19 mouse cellular contexts compared by ENCODE assay signal in genomic region chr6:51301831-51302230, GRCm38 (mm10).
"Had no signal": no experiment of that assay in that cellular context is flagged by ENCODE, and none has a peak within 500 bp of the region (broad histone marks: within the 10 kb centered on the region; RNA-seq: fewer than 3 reads in every experiment).

No protein-coding gene starts in this region.

- H3K9me3 ChIP-seq: liver, embryonic 15.5 days; lung, embryonic 15.5 days; midbrain, embryonic 15.5 days; neural tube, embryonic 12.5 days had no signal

- H3K27me3 ChIP-seq: liver, embryonic 15.5 days; lung, embryonic 15.5 days; midbrain, embryonic 13.5 days; midbrain, embryonic 15.5 days; neural tube, embryonic 12.5 days had no signal

- H3K9ac ChIP-seq: liver, embryonic 15.5 days; lung, embryonic 15.5 days; midbrain, embryonic 13.5 days; midbrain, embryonic 15.5 days; neural tube, embryonic 12.5 days had no signal

- ATAC-seq: lung, postnatal 0 days; midbrain, embryonic 13.5 days; midbrain, embryonic 15.5 days had no signal

- H3K4me2 ChIP-seq: liver, embryonic 15.5 days; lung, embryonic 15.5 days; midbrain, embryonic 11.5 days; midbrain, embryonic 13.5 days; midbrain, embryonic 15.5 days; neural tube, embryonic 12.5 days had no signal

- H3K4me3 ChIP-seq: liver, embryonic 15.5 days; lung, embryonic 15.5 days; midbrain, embryonic 13.5 days; midbrain, embryonic 15.5 days; neural tube, embryonic 12.5 days had no signal

- H3K27ac ChIP-seq: liver, embryonic 15.5 days; lung, embryonic 15.5 days; macrophage; midbrain, embryonic 13.5 days; midbrain, embryonic 15.5 days; neural tube, embryonic 12.5 days had no signal

- H3K36me3 ChIP-seq: liver, embryonic 15.5 days; lung, embryonic 15.5 days; midbrain, embryonic 13.5 days; midbrain, embryonic 15.5 days; neural tube, embryonic 12.5 days had no signal

- DNase-seq: lung, adult 2 months; lung, postnatal 14 days; lung, postnatal 36 days; retina, postnatal 1 day; right cerebral cortex, adult 18-20 months; right cerebral cortex, postnatal 25 days; right cerebral cortex, postnatal 4 days; spleen, adult 18-20 months; thymus, adult 2 months; thymus, postnatal 25 days; thymus, postnatal 4 days had no signal

- H3K4me1 ChIP-seq: lung, embryonic 15.5 days; midbrain, embryonic 13.5 days; midbrain, embryonic 15.5 days; neural tube, embryonic 12.5 days had no signal
